Comparison of ENCODE assay signal across 9 mouse cellular contexts in genomic region chr15:97672211-97672765, GRCm38 (mm10). TPM values are rescaled to one million over a fixed set of nuclear protein-coding genes. Genes with fewer than 3 reads are reported as not detected.
DNase-seq lines count a peak whose midpoint lies in the region; ATAC-seq lines count a peak whose summit lies in the region.
"Had no signal": no experiment of that assay in that cellular context is flagged by ENCODE, and none has a peak within 500 bp of the region (broad histone marks: within the 10 kb centered on the region; RNA-seq: fewer than 3 reads in every experiment).

No protein-coding gene starts in this region.

- no peaks in the 10 kb centered on the region for H3K9me3 ChIP-seq in forebrain, embryonic 11.5 days (ENCODE audit: control insufficient read depth, low read length)
- no peaks in the 10 kb centered on the region for H3K9me3 ChIP-seq in forebrain, embryonic 10.5 days
- no peaks in the 10 kb centered on the region for H3K9me3 ChIP-seq in hindbrain, embryonic 15.5 days
- H3K9me3 ChIP-seq in liver, embryonic 11.5 days (ENCODE audit: control insufficient read depth, low read length): no peaks in the 10 kb centered on the region

- no peaks in the 10 kb centered on the region for H3K4me1 ChIP-seq in forebrain, embryonic 11.5 days (replicated peaks; ENCODE audit: control insufficient read depth, insufficient read depth, low read length)
- peaks cover 16% of the 10 kb centered on the region for H3K4me1 ChIP-seq in forebrain, embryonic 10.5 days
- H3K4me1 ChIP-seq in hindbrain, embryonic 15.5 days (replicated peaks): peaks cover 18% of the 10 kb centered on the region
- H3K4me1 ChIP-seq in liver, embryonic 11.5 days (replicated peaks; ENCODE audit: control insufficient read depth, insufficient read depth, low read length): no peaks in the 10 kb centered on the region

- H3K27ac ChIP-seq in forebrain, embryonic 11.5 days (ENCODE audit: low read depth, low read length): no peak overlapping the region
- no peak overlapping the region for H3K27ac ChIP-seq in forebrain, embryonic 10.5 days
- peak overlapping the region; percentile 86 for H3K27ac ChIP-seq in hindbrain, embryonic 15.5 days (replicated peaks)
- H3K27ac ChIP-seq in liver, embryonic 11.5 days (ENCODE audit: low read depth, low read length): no peak overlapping the region

- H3K36me3 ChIP-seq in forebrain, embryonic 11.5 days (ENCODE audit: control insufficient read depth, insufficient read depth, low read length): peaks cover 3% of the 10 kb centered on the region
- H3K36me3 ChIP-seq in forebrain, embryonic 10.5 days (replicated peaks): peaks cover 60% of the 10 kb centered on the region
- H3K36me3 ChIP-seq in hindbrain, embryonic 15.5 days: peaks cover 34% of the 10 kb centered on the region
- peaks cover 26% of the 10 kb centered on the region for H3K36me3 ChIP-seq in liver, embryonic 11.5 days (ENCODE audit: control insufficient read depth, insufficient read depth, low read length)

- no peak overlapping the region for H3K4me3 ChIP-seq in forebrain, embryonic 11.5 days (ENCODE audit: low read depth, low read length)
- no peak overlapping the region for H3K4me3 ChIP-seq in forebrain, embryonic 10.5 days
- H3K4me3 ChIP-seq in hindbrain, embryonic 15.5 days: no peak overlapping the region
- H3K4me3 ChIP-seq in liver, embryonic 11.5 days (ENCODE audit: low read depth, low read length): no peak overlapping the region

- WGBS in forebrain, embryonic 11.5 days: 78% methylated on average over 9 of the region's 9 CpGs
- WGBS in forebrain, embryonic 10.5 days: 77% methylated on average over 9 of the region's 9 CpGs
- 46% methylated on average over 9 of the region's 9 CpGs for WGBS in hindbrain, embryonic 15.5 days
- WGBS in liver, embryonic 11.5 days: 84% methylated on average over 9 of the region's 9 CpGs

- no peak for DNase-seq in forebrain, embryonic 11.5 days (ENCODE audit: low spot score)
- no peak for DNase-seq in forebrain, embryonic 10.5 days (ENCODE audit: extremely low spot score, low spot score)
- DNase-seq in cerebellum, postnatal 14 days: peak; percentile 88 to 90
- DNase-seq in mesoderm, embryonic 11.5 days (ENCODE audit: low read depth, low spot score): peak; percentile 30
- no peak for DNase-seq in heart, adult 8-10 months (ENCODE audit: low spot score)
- no peak for DNase-seq in liver, embryonic 11.5 days (ENCODE audit: low spot score)

- no peak overlapping the region for H3K9ac ChIP-seq in forebrain, embryonic 11.5 days (ENCODE audit: low read length)
- no peak overlapping the region for H3K9ac ChIP-seq in hindbrain, embryonic 15.5 days
- no peak overlapping the region for H3K9ac ChIP-seq in liver, embryonic 11.5 days (ENCODE audit: low read depth, low read length)

- peak; percentile 58 for ATAC-seq in forebrain, embryonic 11.5 days (replicated peaks; ENCODE audit: low FRiP score)
- ATAC-seq in hindbrain, embryonic 15.5 days (ENCODE audit: low FRiP score, low read depth): peak; percentile 90
- ATAC-seq in megakaryocyte-erythroid progenitor cell, adult 5-6 weeks (replicated peaks; ENCODE audit: low FRiP score, low TSS enrichment, poor library complexity, severe bottlenecking): no peak
- ATAC-seq in liver, embryonic 11.5 days (replicated peaks; ENCODE audit: low FRiP score): no peak

- no peak overlapping the region for H3K4me2 ChIP-seq in forebrain, embryonic 11.5 days (ENCODE audit: low read depth, low read length, severe bottlenecking)
- H3K4me2 ChIP-seq in hindbrain, embryonic 15.5 days: peak overlapping the region; percentile 18; the same call in 1 of the 2 replicates
- H3K4me2 ChIP-seq in liver, embryonic 11.5 days: no peak overlapping the region

- H3K27me3 ChIP-seq in forebrain, embryonic 11.5 days (ENCODE audit: control insufficient read depth, insufficient read depth, low read length): no peaks in the 10 kb centered on the region
- no peaks in the 10 kb centered on the region for H3K27me3 ChIP-seq in forebrain, embryonic 10.5 days (ENCODE audit: poor library complexity, severe bottlenecking)
- no peaks in the 10 kb centered on the region for H3K27me3 ChIP-seq in hindbrain, embryonic 15.5 days
- H3K27me3 ChIP-seq in liver, embryonic 11.5 days (replicated peaks; ENCODE audit: control insufficient read depth, insufficient read depth, low read length): no peaks in the 10 kb centered on the region
- H3K27me3 ChIP-seq: CH12.LX had no signal

RNA-seq across cellular contexts. Expression of gene Rpap3, which starts 33.3 kb away (rescaled TPM):
- 47.8 and 48.5 TPM in 2 replicates for polyA plus RNA-seq in forebrain, embryonic 11.5 days (2014; fragmentation: Nextera tagmentation; extraction: Ambion mirVana)
- polyA plus RNA-seq in forebrain, embryonic 10.5 days (2016; fragmentation: Nextera tagmentation; extraction: Ambion mirVana): 40.7 and 41.9 TPM in 2 replicates
- polyA plus RNA-seq in hindbrain, embryonic 15.5 days (2015; fragmentation: Nextera tagmentation; extraction: Ambion mirVana): 31.7 and 34.7 TPM in 2 replicates
- 28.7 and 37.9 TPM in 2 replicates for total RNA-seq in megakaryocyte-erythroid progenitor cell, adult 5-6 weeks (2014; fragmentation: Nextera tagmentation)
- total RNA-seq in megakaryocyte-erythroid progenitor cell, adult 5-6 weeks (2017): 43.5 and 48.6 TPM in 2 replicates
- 10 to 100 TPM; 13.4 to 17.9 (median 15.3) TPM for total RNA-seq in heart, adult 8-10 months (2022)
- polyA plus RNA-seq in liver, embryonic 11.5 days (2014; fragmentation: Nextera tagmentation; extraction: Ambion mirVana): 35.5 and 41.4 TPM in 2 replicates

RNA-seq across cellular contexts. Expression of gene Endou, which starts 58.9 kb away (rescaled TPM):
- polyA plus RNA-seq in forebrain, embryonic 11.5 days (2014; fragmentation: Nextera tagmentation; extraction: Ambion mirVana): 0.33 TPM in 1 of 2 replicates, not detected in the other
- 0.11 and 0.12 TPM in 2 replicates for polyA plus RNA-seq in forebrain, embryonic 10.5 days (2016; fragmentation: Nextera tagmentation; extraction: Ambion mirVana)
- polyA plus RNA-seq in hindbrain, embryonic 15.5 days (2015; fragmentation: Nextera tagmentation; extraction: Ambion mirVana): 0.30 and 0.38 TPM in 2 replicates
- total RNA-seq in megakaryocyte-erythroid progenitor cell, adult 5-6 weeks (2014; fragmentation: Nextera tagmentation): 0.87 TPM in 1 of 2 replicates, not detected in the other
- total RNA-seq in megakaryocyte-erythroid progenitor cell, adult 5-6 weeks (2017): not detected in 2 replicates
- total RNA-seq in heart, adult 8-10 months (2022): 1 to 10 TPM; 1.3 to 2.3 (median 1.7) TPM
- polyA plus RNA-seq in liver, embryonic 11.5 days (2014; fragmentation: Nextera tagmentation; extraction: Ambion mirVana): not detected in 2 replicates

Comparison
In these comparisons a context has a peak if more than half of its experiments do, and no peak if none do; other contexts are left out.
1. ATAC-seq: peak in forebrain, embryonic 11.5 days (single experiment) and hindbrain, embryonic 15.5 days (single experiment); none in megakaryocyte-erythroid progenitor cell, adult 5-6 weeks (single experiment) and liver, embryonic 11.5 days (single experiment).
2. DNase-seq: peak in cerebellum, postnatal 14 days (2 of 2) and mesoderm, embryonic 11.5 days (single experiment); none in forebrain, embryonic 11.5 days (single experiment), forebrain, embryonic 10.5 days (single experiment), heart, adult 8-10 months (single experiment) and liver, embryonic 11.5 days (single experiment).